Mouse (Mus musculus) heart, adult 8-10 months (tissue): Measurements from ENCODE around the gene Gnb2. TPM values are rescaled to one million over a fixed set of nuclear protein-coding genes. Genes with fewer than 3 reads are reported as not detected.
A peak's percentile ranks its signal among the peaks of the same experiment; 100 is the strongest.

Experiments
- DNase-seq: peaks from one replicate; pipeline ENCODE4 v3.0.0; 2022; ENCODE audit warnings: low spot score
- total RNA-seq, 4 experiments: library from RNA; stranded (reverse); gene quantifications; 2 replicates each; pipeline ENCODE4 v1.2.4; 2022

Gnb2 gene
- total RNA-seq, 4 experiments from 2014 or later, result 243 to 256 (median 246) TPM

DNA sequence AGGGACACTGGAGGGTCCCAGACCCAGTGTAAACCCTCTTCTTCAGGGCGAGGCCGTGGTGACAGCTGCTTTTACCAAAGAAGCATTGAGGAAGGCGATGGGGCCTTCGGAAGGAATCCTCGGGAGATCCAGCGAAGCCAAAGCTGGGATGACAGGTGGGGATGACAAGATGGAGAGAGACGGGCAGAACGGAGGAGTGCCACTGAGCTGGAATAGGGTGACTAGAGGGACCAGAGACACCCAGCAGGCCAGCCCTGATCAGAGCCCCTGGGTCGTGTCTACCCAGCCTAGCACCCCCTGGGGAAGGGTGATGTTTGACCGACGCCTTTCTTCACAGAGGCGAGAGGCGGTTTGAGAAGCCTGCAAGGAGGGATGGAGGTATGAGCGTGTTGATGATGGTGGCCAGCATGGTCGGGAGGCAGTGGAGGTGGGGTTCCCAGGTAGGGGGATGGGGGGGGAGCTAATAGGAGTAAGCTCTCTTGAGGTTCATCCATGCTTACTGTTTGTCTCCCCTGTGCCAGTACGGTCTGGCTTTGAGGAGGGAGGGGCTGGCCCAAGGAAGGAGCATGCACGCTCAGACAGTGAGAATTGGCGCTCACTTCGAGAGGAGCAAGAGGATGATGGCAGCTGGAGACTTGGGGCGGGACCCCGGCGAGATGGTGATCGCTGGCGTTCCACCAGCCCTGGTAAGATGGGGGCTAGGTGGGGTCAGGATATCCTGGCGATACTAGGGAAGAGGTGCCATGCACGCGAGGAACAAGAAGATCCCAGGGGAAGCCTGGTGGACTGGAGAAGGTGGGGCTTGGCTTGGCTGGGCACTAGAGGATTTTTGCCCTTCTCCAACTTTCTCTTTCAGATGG lies 13.4 kb downstream of the Gnb2 start:
- no peak for DNase-seq

DNA sequence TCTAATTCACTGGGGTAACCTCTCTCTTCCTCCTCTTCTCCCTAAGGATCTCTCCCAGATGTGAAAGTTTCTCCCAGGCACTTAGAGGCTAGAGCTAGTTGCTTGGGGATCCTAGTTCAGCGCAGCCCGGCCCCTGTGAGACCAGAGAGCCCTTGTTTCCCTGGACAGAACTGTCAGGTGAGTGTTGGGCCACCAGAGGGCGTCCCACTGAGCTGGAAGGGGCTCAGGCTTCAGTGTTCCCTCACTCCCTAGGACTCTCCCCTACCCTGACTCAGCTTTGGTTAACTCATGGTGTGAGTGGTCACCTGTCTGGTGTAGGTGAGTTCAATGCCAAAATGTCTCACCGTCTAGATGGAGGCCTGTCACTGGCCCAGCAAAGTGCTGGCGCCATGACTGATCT lies 14.9 kb downstream of the Gnb2 start, which contains the start of gene Gigyf1:
TSS of gene Gigyf1 (plus strand) at position 113 of the 400 bp plus-strand sequence.
- no peak for DNase-seq

DNA sequence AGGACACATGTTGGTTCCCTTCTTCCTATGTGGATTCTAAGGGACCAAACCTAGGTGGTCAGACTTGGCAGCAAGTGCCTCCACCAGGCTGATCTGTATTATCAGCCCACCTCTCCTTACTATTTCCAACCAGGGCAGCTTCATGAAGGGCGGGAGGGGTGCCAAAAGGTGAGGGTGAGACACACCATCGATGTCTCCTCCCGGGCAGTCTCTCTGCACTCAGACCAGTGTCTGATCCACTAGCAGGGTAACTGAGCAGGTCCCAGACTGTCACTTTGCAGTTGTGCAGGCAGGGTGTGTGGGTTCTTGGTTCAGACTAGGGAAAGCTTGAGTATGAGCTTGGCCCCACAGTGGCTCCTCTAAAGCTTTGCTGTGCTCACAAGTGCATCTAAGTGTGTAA lies 18.5 kb downstream of the Gnb2 start:
- no peak for DNase-seq

DNA sequence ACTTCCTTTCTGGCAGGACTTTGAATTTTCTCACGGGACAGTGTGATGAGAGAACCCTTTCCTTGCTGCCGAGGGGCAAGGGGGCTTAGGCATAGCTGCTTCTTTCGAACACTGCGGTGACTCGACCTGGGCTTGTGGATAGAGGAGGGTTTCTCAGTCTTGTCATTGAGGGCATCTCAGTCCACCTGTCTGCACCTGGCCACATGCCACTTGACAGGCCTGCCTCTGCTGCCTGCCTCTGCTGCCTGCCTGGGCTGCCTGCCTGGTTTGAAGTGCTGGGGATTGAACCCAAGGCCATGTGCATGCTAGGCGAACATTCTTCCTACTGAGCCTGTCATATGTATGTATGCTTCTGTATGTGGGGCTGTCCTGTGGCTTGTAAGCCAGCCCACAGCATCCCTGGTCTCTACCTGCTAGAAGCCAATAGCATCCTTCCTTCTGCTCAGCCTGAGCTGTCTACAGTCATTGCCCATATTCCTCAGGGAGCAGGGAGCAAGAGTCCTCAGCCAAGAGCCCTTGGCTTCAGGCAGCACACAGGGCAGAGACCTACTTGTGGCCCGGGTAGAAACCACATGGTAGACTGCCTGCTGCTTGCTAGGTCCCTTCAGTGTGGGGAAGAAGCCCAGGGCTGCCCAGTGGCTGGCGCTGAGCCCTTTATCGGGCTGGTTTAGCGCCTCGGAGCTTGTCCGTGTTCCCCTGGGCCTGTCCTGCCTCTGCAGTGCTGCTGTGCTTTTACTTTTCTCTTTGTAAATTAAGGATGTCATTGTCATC lies 19.2 kb downstream of the Gnb2 start:
- DNase-seq, result no peak

DNA sequence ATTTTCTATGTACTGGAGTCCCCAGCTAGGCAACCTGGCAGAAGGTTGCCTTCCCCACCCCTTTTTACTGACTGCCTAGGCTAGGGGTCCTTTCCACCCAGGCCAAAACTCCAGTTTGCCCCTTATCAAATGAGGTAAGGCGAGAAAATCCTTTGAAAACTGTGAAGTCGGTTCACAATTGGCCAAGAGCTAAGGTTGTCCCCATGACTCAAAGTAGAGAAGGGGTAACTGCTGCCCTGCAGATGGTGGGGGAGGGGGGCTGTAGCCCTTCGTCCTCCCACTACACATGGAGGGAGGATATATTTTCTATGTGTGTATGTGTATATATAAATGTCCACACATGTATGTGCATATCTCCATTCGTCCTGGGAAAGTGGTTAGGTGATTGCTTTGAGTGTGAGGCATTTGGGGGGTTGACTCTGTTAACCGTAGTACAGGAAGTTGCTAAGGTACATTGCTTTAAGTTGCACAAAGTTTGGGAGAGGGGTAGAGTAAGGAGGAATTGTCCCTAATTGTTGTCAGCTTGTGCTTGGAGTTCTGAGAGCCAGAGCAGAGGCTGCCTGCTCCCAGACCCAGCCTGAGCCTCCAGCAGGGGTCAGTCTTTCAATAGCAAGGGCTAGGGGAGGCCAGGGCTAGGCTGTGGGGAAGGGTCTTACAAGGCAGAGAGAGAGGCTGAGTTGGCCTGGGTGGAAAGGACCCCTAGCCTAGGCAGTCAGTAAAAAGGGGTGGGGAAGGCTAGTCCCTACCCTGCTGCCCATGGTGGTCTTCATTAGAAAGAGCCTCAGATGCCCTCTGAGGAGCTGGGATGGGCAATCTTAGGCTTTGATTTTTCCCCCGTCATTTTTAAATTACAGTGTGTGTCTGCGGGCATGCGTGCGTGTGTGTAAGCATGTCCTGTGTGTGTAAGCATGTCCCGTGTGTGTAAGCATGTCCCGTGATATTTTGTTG lies 20.2 kb downstream of the Gnb2 start:
- DNase-seq, result no peak

DNA sequence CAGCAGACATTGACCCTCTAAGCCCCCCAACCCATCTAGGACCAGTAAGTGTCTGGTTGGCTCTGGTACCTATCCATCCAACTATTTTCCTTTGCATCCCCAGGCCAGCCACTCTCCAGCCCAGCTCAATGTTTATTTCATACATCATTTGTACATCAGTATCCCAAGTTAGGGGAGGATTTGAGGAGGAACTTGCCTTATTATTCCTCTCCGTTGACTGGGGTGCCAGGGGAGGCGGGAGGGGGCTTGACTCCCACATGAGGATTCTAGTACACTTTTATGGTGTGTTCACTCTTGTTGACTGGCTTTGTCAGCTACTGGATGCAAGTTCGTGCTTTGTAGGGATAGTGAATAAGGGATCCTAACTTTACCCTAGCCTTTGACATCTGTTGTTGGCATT lies 21.6 kb downstream of the Gnb2 start:
- DNase-seq, result no peak

DNA sequence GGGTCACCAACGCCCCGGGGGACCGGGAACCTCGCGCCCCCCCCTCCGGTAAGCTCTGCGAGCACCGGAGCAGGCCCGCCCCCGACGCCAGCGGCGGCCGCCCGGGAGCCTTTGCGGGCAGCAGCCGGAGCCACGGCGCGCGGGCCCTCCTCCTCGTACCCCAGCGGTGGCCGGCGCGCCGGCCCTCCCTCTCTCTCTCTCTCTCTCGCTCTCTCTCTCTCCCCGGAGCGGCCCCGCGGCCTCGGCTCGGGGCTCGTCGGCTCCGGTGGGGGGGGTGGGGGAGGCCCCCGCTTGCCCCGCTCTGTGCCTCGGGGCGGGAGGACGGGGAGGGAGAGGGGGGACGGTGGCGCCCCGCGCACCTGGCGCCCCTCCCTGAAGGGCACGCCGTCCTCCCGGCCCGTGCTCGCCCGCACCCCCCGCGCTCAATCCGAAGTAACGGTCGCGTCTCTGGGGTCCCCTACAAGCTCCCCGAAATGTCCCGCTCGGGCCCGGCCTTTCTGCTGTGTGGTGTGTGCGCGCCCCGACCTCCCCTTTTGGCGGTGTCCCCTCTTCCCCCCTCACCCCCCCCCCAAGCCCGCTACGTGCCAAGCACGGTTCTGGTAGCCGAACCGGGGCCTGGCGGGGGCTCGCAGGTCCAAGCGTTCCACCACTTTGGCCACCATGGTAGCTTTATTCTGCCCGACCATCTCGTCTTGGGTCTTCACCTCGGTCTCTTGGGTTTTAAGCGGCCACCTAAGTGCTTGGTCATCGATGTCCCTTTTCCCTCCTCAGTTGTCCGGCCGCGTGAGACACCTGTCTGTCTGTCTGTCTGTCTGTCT lies 22.5 kb downstream of the Gnb2 start:
- no peak for DNase-seq

DNA sequence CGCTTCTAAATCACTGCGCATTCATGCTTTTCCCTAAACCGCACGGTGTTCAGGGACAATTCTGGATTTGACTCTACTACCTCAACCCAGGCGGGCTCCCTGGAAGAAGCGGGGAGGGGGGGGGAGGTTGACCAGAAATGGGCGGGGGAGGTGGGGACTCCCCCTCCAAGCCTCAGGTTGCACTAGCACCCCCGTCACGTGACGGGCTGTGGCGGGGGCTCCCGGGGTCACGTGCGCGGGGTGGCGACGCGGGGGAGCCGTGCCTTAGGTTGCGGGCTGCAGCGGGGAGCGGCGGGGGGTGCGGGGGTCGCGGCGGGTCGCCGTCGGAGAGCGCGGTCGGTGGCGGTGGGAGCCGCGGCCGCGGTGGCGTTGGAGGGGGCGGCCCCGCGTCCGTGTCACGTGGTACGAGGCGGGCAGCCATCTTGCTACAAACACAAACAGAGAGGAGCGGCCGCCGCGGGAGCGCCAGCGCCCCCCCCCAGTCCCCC lies 23.3 kb downstream of the Gnb2 start:
- DNase-seq, result peak; percentile 62

DNA sequence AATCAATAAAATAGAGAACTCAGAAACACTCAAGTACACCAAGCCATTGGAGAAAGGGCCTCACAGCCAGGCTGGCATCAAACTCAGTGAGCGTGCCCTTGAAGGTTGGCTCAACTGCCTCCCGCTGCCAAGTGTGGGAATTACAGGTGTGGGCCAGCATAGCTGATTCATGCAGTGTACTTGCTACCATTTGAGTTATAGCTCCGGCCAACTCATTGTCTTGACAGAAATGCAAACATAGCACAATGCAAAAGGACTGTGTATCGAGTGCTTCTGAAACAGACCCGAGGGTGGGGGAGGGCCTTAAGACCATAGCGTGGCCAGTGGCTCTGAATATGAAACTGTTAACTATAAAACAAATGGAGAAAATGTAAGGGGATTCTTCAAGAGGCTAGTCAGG lies 29.3 kb downstream of the Gnb2 start:
- no peak for DNase-seq

DNA sequence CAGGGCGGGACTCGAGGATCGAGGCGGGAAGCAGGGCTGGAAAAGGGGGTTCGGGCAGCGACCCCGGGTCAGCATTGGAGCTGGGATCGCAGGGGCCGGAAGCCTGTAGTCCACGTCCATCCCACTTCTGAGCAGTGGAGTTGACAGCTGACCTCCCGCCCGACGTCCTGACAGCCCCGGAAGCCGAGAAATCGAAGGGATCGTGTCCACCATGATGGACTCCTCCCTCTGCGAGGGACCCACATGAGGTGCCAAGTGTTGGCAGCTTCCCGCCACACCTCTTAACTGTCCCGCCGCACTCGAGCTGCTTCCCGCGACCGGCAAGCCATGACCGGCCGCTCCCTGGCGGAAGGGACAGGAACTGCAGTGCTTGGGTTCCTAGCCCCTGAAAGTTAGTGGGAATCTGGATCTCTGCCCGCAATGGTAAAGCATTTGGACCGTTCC lies 30.6 kb downstream of the Gnb2 start:
- DNase-seq, result peak; percentile 77

DNA sequence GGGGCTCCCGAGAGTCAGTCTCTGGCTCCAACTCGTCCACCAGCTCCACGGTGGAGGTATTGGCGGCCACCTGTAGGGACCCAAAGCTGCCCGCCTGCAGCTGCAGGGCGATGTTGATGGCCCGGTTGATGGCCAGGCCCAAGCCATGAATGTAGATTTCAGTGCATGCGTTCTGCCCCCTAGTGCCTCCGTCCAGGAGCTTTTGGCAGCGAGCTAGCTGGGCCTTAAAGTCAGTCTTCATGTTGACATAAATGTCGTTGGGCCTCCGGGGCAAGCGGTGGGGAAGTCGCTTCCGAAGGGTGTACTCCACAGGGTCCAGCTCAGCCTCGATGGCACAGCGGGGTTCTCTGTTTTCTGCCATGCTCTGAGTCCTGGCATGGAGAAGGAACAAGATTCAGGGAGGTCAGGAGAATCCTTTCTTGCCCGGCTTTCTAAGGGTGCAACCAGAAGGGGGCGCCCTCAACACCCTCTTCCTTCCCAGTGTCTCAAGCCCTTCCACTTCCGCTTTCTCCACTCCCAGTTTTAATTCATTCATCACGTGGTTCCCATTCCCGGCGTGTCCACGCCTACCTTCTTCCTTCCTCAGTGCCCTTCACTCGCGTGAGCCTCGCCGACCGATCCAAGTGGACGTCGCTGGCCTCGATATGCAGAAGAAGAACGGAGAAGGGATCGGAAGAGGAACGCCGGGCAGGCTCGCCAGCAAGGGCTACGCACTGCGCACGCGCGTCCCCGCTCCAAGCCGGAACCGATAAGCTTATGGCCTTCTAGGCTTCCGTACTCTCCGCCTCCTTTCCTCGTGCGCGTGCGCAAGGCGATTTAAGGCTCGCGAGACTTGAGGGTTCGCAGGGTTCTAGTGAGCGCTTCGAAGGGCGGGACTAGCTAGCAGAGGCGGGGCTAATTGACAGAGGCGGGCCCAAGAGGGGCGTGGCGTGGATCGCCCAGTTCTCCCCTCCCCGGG lies 31.3 kb downstream of the Gnb2 start, which contains the start of gene Pop7:
TSS of gene Pop7 (minus strand) at position 810 of the 958 bp plus-strand sequence.
- DNase-seq, result peak; percentile 100

DNA sequence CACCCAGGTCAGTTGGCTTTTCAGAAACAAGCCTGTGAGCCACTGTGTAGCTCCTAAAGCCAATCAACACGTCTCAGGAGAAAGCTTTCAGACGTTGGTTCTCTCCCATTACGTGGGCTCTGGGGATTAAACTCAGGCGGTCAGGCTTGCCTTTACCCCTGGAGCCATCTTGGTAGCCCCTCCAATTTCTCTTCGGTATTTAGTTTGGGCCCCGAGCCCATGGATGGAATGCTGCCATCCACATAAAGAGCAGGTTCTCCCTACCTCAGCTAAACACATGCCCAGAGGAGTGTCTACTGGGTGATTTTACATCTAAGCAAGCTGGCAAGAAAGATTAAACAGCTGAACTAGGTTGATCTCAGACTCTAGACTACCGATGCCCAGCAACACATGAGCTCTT lies 33.1 kb downstream of the Gnb2 start:
- no peak for DNase-seq

DNA sequence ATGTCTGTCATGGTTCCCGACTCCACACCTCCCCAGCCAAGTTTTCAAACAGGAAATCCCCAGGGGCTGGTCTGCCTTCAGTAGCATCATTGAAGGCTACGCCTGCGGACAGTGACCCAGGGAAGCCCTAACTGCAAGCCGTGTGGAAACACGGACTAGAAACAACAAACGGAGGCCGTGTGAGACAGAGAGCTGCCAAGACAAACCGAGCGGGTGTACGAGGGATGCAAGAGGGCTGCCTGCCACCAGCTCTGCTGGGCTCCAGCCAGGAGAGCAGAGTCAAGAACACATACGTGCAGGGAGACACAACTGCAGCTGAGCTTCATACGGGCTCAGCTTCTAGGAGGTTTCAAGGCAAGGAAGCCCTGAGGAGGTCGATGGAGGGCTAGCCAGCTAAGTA lies 39.5 kb downstream of the Gnb2 start:
- DNase-seq, result no peak

DNA sequence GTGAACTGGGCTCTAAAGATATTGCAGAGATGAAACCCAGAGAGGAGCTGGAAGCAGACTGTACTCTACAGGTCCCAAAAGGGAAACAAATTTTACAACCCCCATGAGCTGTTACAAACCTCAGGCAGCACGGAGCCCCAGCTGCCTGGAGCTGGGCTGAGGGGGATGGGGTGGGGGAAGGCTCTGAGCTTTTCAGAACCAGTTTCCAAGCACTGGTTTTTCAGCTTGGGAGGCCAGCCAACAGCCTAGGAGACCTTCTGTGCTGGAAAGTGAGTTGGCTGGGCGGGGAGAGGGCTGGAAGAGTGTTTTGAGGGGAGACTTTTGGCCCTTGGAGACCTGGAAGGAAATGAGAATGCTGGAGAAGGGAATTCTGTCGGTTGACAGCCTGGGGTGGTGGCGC lies 41.8 kb downstream of the Gnb2 start:
- DNase-seq, result peak; percentile 50

DNA sequence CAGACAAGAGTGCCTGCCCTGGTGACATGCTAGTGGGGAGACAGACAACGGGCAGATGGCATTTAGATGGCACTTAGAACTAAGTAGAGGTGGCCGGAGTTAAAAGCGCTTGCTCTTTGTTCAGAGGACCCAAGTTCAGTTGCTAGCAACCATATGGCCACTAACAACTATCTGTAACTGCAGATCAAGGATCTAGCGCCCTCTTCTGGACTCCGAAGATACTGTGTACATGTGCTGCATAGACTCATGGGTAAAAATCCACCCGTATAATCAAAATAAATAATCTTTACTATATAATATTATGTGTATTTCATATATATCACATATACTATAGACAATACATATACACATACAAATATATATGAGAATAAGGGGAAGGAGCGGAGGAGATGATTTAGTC lies 45.7 kb downstream of the Gnb2 start:
- DNase-seq, result no peak

DNA sequence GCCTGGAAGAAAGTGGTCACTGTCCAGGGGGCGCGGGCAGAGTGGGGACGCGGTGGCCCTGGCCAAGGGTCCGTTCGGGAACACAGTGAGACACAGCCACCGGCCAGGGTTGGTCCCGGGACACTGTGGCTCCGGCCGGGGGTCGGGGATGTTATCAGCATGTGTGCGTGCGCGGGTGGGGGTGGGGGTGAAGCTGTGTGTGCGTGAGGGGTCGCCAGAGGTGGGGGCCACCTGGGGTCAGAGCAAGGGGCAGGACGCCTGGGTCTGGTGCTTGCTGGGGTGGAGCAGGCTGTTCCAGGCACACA lies 47.5 kb downstream of the Gnb2 start:
- DNase-seq, result no peak

DNA sequence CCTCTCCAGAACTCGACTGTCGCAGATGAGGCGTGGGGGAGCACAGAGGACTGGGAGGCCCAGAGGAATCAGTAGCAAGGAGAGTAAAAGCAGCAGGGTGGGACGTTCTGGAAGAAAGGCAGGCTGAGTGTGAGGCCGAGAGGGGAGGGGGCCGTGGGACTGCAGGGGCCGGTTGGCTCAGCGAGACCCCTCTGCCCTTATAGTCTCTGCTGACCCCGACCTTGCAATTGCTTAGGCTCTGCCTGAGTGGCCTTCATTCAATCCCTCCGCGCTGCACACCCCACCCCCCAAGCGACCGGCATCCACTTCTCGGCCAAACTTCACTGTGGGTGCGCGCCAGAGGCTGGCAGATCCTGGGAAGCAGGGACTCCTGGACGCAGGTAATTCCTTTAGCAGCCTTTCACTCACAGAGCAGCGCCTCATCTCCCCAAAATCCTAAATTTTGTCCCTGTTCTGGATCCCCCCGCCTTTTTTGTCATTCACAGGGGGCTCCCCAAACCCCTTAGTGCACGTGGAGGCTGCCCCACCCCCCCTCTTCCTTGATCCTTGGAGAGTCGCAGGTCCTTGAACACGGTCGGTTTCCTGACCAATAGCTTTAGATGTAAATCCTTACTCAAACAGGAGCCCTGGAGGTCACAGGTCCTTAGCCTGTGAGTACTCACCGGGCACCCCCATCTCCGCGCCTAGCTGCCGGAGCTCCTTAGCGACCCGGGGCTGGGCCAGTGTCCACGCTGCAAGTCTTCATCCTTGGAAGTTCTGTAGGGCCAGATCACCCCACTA lies 48.0 kb downstream of the Gnb2 start:
- no peak for DNase-seq

DNA sequence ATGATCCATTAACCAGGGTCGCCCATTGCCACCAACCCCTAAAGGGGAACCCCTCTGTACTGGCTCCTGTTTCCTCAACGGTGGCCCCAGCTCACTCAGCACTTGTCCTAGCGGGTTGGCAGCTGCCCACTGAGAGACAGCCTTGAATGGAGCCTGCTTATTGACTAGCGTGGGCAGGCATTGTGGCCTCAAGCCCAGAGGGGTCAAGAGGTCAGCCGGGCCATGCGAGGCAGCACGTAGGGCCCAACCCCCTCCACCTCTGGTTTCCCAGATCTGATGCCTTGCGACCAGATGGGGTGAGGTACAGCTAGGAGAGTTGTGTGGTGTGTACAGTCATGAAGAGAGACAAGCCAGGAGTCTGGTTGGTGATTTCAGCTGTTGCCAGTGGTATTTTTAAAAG lies 51.4 kb downstream of the Gnb2 start:
- no peak for DNase-seq

DNA sequence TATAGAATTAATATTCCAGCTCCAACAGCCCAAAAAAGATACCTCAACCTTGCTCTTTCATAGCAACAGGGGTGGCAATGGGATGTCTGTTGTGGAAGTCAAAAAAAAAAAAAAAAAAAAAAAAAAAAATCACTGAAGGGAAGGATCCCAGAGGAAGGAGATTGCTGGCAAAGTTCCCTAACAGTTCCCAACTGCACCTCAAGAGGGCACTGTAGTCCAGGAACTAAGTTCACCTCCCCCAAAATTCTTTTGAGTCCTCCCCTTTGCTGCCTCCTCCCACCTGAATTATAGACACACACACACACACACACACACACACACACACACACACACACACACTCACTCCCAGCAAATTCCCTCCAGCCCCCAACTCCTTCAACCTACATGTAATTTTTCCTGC lies 52.2 kb downstream of the Gnb2 start:
- peak; percentile 86 for DNase-seq
